Mouse (Mus musculus) brain, adult 2 months (tissue): ENCODE results near the gene Cul3.
"Not testable (repeated sequence)": the region's sequence is repeated elsewhere in the genome, so short reads cannot be mapped to it uniquely, and the experiment has no call there.

Experiments
- DNase-seq: peaks from one replicate; pipeline ENCODE4 v3.0.0; 2011; ENCODE audit warnings: low read depth, low spot score

Gene Cul3

DNA sequence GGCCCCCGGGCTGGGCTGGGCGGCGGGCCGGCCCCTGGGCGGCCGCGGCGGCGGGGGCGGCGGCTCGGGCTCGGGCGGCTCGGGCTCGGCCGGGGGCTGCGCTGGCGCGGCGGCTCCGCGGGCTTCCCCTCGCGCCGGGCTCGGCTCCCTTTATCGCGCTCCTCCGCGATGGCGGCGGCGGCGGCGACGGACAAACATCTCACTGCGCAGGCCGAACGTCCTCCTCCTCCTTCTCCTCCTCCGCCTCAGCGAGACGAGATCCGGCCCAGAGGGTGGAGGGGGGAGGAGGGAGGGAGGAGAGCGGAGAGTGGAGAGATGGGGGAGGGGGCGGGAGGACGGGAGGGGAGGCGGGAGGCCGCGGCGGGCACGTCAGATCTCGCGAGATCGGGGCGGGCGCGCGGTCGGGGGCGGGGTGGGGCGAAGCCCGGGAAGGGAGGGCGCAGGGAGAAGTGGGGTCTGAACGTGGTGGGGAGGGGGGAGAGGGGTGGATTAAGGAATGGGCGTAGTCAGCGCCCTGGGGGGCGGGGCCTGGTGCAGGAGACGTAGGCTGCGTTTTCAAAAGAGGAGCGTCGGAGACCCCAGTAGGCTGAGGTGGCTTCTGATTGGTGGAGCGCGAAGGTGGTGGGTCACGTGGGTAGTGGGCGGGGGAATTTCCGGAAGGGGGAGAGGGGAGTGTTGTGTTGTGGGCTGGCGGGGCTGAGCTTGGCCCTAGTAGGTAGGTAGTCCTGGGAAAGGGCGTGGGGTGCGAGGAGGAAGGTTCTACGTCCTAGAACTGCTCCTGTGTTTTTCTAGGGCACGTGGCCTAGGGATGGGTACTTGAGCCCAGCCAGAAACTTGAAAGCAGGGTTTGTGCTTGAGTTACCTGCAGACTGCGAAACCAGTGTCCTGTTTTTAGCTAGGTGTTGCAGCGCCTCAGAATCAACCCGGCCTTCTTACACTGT lies at the start of gene Cul3:
Gene Cul3 (minus strand): TSS at position 45 of the 941 bp plus-strand sequence.
- DNase-seq: peak; percentile 98

DNA sequence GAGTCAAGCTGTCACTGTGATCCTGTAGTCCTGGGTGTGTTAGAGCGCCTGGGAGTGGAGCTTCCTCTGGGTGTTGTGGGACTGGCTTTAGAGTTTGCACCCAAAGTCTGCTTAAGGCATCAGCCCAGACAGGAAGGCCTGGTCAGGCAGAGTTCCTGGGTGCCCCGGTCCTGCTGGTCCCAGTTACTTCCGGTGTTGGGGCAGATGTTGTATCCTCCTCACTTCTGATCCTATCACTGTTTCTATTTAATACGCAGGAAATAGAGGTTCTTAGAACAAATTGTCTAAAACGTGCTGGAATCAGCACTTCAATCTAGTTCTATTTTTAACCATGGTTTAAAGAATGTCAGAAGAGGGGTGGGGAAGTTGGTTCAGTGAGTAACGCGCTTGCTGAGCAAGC lies 49.2 kb upstream of the Cul3 start:
- DNase-seq: no peak

DNA sequence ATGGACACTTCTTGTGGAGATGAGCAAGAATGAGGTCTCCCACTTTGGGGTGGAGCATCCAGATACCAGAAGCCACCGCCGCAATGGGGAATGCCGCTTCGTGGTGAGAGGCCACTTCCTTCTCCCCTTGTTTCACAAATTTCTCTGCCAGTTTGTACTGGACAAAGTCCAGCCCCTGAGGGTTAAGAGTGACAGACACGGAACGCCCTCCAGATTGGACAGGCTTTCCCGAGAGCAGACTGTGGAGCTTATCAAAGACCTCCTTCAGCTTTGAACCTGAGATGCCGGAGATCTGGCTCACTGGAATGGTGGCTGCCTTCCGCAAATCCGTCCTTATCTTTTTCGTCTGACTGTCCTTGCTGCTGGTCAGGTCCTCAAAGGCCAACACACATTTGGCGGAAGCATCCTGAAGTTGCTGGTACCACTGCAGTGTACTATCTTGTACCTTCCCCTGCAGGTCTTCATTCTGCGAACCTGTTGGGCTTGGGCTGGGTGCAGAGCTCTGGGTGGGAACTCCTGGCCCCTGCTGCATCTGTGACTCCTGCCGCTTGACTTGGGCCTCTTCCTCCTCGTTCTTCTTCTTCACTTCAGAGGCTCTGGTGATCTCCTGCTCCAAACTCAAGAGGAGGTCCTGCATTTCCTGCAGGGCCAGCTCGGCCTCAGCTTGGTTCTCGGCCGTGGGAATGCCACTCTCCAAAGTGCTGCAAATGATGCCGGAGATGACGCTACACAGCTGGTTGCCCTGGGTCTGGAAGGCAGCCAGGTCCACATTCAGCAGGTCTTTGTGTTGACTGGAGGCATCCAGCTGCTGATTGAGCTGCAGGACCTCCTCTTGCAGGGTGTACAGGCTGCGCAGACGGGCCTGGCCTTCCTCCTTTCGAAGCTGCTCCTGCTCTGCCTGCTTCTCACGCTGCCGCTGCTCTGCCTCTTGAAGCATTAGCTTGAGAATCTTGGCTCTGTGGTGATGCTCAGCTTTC lies 43.6 kb upstream of the Cul3 start:
- DNase-seq: no peak

DNA sequence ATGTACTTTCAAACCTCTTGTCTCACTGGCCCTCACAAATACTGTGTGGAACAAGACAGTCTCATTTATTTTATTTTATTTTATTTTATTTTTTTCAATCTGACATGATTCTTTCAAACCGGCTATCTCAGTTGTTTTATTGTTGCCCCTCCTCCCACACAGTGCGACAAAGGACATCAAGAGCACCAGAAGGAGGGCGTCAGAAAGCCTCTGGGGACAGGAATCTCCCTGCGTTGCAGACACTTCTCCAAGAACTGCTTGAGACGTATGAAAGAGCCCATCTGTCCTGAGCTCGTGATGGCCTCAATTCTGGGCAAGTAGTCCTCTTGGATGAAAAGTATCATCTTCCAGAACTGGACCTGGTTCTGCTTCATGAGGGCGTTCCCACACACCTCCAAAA lies 42.6 kb upstream of the Cul3 start:
- DNase-seq: no peak

DNA sequence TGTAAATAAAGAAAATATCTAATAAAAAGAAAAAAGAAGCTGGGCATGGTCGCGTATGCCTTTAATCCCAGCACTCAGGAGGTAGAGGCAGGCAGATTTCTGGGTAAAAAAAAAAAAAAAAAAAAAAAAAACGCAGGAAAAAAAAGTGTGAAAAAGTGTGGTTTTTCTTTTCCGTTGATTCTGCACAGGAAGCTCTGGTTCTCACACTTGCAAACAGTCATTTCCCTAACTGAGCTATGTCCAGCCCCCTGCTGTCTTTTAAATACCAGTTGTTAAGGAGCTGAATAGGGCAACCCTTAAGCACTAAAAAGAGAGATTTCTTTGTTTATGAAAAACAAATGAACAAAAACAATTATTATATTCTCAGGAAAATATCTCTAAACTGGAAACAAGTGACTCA lies 41.0 kb upstream of the Cul3 start:
- DNase-seq: no peak

DNA sequence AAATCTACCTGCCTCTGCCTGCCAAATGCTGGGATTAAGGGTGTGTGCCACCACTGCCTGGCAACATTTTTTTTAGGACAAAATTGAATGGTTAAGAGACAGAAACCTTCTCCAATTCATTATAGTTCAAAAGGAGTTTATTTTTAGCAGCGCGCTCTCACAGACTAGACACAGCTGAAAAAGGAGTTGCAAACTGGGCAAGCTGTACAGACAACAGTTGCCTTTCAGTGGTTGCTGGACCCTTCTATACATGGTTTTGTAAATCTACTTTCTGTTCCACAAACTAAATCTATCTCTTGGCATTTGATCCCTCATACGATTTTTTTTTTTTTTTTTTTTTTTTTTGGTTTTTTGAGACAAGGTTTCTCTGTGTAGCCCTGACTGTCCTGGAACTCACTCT lies 31.7 kb upstream of the Cul3 start:
- peak; percentile 27 for DNase-seq

DNA sequence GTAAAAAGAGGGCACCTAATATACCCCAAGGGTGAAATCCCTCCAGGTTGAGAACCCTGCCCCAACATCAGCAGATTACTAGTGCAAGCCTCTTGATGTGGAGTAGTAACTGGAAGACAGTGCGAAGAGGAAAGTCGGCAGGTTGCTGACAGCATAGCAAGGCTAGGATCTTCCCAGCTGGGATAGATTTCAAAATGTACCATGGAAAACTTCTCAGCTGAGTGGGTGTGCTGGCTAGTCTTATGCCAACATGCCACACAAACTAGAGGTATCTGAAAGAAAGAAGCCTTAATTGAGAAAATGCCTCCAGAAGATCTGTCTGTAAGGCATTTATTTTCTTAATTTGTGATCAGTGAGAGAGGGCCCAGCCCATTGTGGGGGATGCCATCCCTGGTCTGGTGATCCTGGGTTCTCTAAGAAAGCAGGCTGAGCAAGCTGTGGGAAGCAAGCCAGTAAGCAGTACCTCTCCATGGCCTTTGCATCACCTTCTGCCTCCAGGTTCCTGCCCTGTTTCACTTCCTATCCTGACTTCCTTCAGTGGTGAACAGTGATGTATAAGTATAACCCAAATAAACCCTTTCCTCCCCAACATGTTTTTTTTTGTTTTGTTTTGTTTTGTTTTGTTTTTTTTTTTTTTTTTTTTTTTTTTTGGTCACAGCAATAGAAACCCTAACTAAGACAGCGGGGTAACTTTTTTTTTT lies 31.1 kb upstream of the Cul3 start:
- DNase-seq: peak; percentile 60

DNA sequence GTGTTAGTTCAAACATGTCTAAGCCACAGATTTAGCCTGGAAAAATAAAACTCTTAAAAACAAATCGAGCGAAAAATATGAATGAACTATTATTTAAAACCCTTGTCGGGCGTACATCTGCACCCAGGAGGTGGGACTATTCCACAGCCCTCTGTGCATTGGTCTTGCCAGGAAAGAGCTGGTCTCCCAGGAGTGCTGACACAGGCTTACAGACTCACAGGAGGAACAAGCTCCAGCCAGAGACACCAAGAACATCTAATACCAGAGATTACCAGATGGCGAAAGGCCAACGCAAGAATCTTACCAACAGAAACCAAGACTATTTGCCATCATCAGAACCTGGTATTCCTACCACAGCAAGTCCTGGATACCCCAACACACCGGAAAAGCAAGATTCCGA lies 23.2 kb upstream of the Cul3 start:
- DNase-seq: peak; percentile 43

DNA sequence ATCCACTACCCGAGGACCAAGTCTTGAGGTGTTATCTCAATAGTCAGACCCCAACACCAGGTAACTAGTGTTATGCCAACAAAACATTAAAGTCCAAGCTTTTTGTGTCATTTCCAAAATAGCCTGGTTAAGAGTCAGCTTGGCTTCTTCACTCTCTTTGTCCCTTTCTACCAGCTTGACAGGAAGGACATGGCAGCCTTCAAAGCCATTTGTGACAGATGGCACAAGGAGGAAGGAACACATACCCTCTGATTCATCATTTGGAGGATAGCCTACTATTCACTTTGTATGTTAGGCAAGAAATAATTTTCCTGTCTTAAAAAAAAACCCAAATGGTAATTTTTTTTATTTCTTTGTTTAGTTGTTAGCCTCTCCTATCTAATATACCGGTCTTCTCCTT lies 22.7 kb upstream of the Cul3 start:
- DNase-seq: peak; percentile 90

DNA sequence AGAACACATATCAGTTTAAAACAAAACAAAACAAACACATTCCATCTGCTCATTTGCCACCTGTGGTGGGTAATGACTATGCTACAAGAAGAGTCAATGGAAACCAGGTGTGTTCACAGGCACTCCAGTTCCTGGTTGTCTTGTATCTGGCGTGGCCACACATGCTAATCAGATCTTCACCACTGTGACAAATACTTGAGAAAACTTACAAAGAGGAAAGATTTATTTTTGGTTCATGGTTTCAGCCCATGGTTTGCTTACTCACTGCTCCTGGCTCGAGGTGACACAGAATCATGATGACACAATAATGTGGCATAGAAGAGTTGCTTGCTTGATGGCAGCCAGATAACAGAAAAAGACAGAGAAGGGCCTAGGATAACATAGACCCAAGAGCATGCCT lies 22.1 kb upstream of the Cul3 start:
- peak; percentile 28 for DNase-seq

DNA sequence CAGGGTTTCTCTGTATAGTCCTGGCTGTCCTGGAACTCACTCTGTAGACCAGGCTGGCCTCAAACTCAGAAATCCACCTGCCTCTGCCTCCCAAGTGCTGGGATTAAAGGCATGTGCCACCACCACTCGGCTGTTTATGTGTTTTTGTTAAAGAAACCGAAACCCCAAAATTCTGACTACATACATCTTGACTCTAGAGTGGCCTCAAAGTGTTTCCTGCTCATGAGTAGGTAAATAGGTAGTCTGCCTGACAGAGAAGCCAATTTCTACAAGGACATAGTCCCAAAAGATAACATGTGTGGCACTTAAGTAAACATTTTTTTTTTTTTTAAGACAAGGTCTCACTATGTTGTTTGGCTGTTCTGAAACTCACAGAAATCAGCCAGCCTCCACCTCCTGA lies 21.5 kb upstream of the Cul3 start:
- DNase-seq: not testable (repeated sequence)

DNA sequence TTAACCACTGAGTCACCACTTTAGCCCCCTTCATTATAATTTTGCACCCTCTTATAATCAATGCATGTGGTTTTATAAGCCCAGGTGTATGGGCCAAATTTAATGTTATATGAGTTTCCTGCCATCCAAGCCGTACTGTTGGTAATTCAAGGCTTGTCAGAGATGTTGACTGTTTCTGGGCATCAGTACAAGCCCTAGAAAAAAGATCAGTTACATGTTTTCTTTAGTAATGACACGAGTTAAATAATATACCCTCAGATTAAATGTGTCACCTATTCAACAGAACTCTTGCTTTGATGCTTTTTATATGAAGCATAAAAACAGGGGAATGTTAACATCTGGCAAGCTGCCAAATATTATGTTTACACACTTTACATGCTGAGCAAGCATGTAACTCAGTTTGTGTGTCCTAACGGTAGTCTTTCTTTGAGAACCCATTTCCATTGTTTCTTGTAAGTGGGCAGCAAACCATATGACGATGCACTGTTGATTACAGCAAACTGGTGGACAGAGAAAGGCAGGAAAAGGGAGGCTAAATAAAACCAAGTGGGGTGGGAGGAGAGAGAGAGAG lies 19.8 kb upstream of the Cul3 start:
- DNase-seq: no peak

DNA sequence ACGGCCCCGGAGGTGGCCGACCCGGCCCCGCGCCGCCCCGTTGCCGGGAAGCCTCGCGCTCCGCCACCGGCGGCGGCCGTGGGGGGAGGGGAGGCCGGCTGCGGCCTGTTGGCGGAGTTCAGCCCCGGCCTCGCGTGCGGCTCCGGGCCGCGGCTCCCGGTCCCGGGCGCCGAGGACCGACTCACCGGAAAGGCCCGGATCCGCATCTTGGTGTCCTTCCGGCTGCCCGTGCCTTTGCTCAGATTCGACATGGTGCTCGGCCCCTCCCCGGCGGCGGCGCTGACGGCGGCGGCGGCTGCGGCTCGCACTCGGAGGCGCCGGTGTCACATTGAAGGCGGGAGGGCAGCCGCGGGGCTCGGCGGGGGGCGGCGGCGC lies 232 bp downstream of the Cul3 start:
- DNase-seq: peak; percentile 82

DNA sequence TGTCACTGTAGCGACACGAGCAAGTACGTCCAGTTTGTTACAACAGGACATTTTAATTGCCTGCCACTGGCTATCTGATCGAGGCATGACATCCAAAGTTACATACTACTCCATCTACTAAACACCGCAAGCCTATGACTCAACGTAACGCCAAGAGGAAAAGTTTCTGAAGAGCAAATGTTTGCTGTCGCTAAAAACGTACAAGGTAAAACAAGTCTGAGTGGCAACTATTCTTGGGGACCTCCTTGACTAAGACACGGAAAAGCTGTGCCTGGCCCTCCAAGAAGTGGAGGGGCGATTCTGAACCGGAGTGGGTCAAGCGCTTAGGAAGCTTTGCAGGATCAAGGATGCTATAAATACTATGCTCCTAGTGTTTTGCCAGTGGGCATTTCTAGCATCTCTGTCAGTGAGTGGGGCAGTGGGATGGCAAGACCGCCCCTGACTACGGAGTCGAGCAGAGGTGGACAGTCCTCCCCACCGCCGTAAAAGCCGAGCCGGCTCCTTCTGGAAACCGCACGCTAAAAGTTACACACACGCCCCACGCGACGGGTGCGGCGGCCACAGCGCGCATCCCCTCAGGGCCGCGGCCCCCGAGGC lies 757 bp downstream of the Cul3 start:
- peak; percentile 17 for DNase-seq

DNA sequence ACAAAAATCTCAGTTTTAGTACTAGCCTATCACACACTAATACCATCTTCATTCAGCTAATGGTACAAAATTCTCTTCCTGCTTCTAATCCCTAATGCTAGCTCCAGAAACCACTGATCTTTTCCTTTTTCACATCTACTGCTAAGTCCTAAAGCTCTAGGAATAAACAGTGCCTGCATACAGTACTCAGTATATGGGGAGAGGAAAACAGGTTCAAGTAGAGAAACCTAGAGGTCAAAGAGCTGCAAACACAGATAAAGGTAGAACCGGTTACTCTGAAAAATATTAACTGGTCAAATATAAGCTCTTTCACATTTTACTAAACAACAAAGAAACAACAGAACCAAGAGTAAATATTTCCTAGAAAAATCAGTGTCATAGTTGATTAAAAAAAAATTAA lies 1.9 kb downstream of the Cul3 start:
- DNase-seq: no peak

DNA sequence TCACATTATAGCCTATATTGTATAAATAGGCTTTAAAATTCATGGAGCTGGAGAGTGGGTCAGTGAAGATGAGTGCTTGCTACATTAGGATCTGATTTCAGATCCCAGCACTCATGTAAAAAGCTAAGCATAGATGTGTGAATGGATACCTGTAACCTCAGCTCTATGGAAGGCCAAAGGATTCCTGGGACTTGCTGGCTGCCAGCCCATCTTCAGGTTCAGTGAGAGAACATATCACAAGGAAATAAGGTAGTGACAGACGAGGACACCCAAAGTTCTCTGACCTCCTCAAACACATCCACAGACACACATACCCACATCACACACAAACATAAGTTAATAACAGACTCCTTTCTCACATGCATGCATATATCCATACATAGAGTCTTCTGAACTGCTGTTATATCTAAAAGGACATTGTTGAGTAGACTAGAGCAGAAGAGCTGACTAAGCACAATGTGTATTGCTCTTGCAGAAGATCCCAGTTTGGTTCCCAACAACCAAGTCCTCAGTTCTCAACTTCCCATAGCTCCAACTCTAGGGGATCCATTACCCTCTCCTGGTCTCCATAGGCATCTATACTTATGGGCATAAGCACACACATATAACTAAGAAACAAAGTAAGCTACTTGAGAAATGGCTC lies 4.4 kb downstream of the Cul3 start:
- DNase-seq: no peak

DNA sequence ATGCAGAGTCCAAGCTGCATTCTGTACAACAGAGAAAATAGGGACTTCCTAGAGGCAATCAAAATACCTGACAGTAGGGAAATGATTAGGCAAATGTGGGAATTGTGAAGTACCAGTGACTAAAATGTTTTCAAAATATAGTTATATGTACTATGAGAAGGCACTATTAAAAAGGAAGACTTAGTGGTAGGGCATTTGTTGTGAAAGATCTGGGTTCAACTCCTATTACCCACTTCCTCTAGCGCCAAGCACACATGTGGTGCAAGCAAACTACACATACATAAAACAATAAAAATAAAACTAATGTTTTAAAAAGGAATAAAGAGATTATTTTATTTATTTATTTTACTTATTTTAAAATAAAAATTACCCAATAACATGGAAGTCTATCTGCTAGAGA lies 5.2 kb downstream of the Cul3 start:
- no peak for DNase-seq

DNA sequence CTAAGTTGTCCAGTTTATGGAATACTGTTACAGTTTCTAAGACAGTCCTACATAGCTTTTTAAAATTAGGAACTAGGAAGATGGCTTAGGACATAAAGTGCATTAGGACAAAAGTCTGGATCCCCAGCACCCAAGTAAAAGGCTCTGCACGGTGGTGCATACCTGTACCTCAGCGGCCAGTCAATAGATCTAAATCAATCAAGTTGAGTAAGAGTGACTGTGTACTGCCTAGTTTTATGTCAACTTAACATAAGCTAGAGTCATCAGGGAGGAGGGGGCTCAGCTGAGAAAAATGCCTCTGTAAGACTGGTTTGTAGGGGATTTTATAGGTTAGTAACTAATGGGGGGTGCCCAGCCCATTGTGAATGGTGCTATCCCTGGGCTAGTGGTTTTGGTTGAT lies 9.3 kb downstream of the Cul3 start:
- no peak for DNase-seq

DNA sequence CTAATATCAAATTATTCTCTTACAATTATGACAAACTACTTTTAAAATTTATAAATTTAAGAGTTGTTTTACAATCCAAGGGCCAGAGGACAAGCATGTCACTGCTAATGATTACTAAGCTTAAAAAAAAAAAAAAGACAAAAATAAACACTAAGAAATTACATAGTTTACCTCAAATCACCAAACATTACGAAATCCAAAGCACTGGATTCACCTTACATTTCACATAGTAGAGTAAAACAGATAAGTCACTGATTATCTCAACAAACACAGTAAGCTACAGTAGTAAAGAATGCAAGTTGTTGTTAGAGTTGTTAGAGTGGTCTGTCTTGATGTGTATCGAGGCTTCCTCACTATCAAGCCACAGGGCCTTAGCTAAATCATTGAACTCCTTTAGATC lies 14.5 kb downstream of the Cul3 start:
- DNase-seq: no peak

DNA sequence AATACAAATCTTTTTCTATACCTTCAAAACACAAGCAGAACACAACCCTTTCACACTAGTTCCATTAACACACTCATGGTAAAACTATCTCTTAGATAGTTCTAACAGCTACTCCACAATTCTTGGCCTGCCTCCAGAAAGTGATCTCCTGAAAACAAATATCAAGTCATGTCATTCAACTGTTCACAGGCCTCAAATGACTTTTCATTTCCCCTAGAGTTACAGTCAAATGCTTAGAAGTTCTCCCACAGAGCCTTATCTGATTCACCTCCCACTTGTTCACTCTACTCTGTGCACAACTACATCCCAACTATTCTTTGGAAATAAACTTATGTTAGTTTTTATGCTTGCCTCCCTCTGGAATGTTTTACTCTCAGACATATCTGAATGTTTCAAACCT lies 15.9 kb downstream of the Cul3 start:
- no peak for DNase-seq
